Mouse (Mus musculus) CH12.LX (cell line): ENCODE data around the gene Lat. TPM values are rescaled to one million over a fixed set of nuclear protein-coding genes. Genes with fewer than 3 reads are reported as not detected.

ENCODE experiments used
- DNase-seq: peaks from one replicate; pipeline ENCODE4 v3.0.0-alpha.2; 2013; ENCODE audit errors: extremely low read depth
- H3K27ac ChIP-seq: 2 replicates; pipeline ENCODE4 v1.5.1; 2012; ENCODE audit warnings: low read depth, mild to moderate bottlenecking, control low read depth, moderate library complexity; ENCODE audit not compliant: insufficient read depth
- H3K27me3 ChIP-seq: replicated peaks from 2 replicates; pipeline ENCODE3; 2012; ENCODE audit warnings: inconsistent platforms
- H3K36me3 ChIP-seq, 2 experiments: replicated peaks in 1 of 2; 2 replicates each; pipeline versions ENCODE3 to v1.6.1; 2012; ENCODE audit warnings: inconsistent platforms in 1 of 2, low read length in 1 of 2, mild to moderate bottlenecking in 1 of 2, mixed read lengths in 1 of 2, moderate library complexity in 1 of 2; ENCODE audit not compliant: control insufficient read depth in 1 of 2, insufficient read depth in 1 of 2
- H3K4me1 ChIP-seq, 2 experiments: 2 replicates each; pipeline ENCODE4 v1.6.1; 2012; ENCODE audit warnings: inconsistent platforms in 1 of 2, moderate library complexity in 1 of 2; ENCODE audit not compliant: insufficient read depth in 2 of 2, control insufficient read depth in 1 of 2
- H3K4me2 ChIP-seq: 2 replicates; pipeline ENCODE4 v1.6.1; 2012; ENCODE audit warnings: low read depth, mild to moderate bottlenecking, control low read depth; ENCODE audit not compliant: poor library complexity, insufficient read depth, severe bottlenecking
- H3K4me3 ChIP-seq, 3 experiments: fragments of 150-350 bp in 1 of 3; sonication (generic) in 1 of 3; replicated peaks in 1 of 3; 2 replicates each; pipeline versions ENCODE3 to v1.5.1; 2011 to 2012; ENCODE audit warnings: low read depth in 2 of 3, low read length in 2 of 3, mild to moderate bottlenecking in 2 of 3, moderate library complexity in 2 of 3, control low read depth in 1 of 3, improper control_type of control experiment in 1 of 3, inconsistent platforms in 1 of 3, mixed read lengths in 1 of 3; ENCODE audit not compliant: poor library complexity in 1 of 3
- H3K79me2 ChIP-seq: replicated peaks from 2 replicates; pipeline ENCODE4 v1.6.1; 2012; ENCODE audit warnings: mild to moderate bottlenecking, moderate library complexity; ENCODE audit not compliant: control insufficient read depth, poor library complexity, insufficient read depth, severe bottlenecking; ENCODE audit errors: extremely low read depth
- H3K9ac ChIP-seq: 2 replicates; pipeline ENCODE4 v1.6.1; 2012; ENCODE audit warnings: low read depth, mild to moderate bottlenecking, control low read depth, moderate library complexity; ENCODE audit not compliant: insufficient read depth
- H3K9me3 ChIP-seq: replicated peaks from 2 replicates; pipeline ENCODE3; 2012; ENCODE audit warnings: low read length, inconsistent platforms, mixed read lengths
- BHLHE40 ChIP-seq: IDR thresholded peaks from 2 replicates; pipeline ENCODE4 v1.6.1; 2011; ENCODE audit warnings: mild to moderate bottlenecking, low read depth, low read length, improper control_type of control experiment
- CHD1 ChIP-seq: IDR thresholded peaks from 2 replicates; pipeline ENCODE4 v1.6.1; 2012; ENCODE audit warnings: low read depth, low read length, improper control_type of control experiment, inconsistent platforms
- CTCF ChIP-seq, 2 experiments: IDR thresholded peaks in 1 of 2; conservative IDR thresholded peaks in 1 of 2; 2 replicates each; pipeline ENCODE4 v1.5.1; 2011 to 2012; ENCODE audit warnings: low read depth in 2 of 2, low read length in 2 of 2, improper control_type of control experiment in 1 of 2, inconsistent platforms in 1 of 2, mild to moderate bottlenecking in 1 of 2, moderate library complexity in 1 of 2
- ELF1 ChIP-seq: IDR thresholded peaks from 2 replicates; pipeline ENCODE4 v1.6.1; 2014; ENCODE audit warnings: low read depth, mild to moderate bottlenecking, inconsistent platforms, low read length, improper control_type of control experiment
- EP300 ChIP-seq: IDR thresholded peaks from 2 replicates; pipeline ENCODE4 v1.6.1; 2011; ENCODE audit warnings: low read length, improper control_type of control experiment
- HCFC1 ChIP-seq: IDR thresholded peaks from 2 replicates; pipeline ENCODE4 v1.6.1; 2012; ENCODE audit warnings: low read depth, mild to moderate bottlenecking, inconsistent platforms, low read length, improper control_type of control experiment
- IRF4 ChIP-seq: IDR thresholded peaks from 2 replicates; pipeline ENCODE4 v1.6.1; 2014; ENCODE audit warnings: low read depth, mild to moderate bottlenecking, inconsistent platforms, low read length, improper control_type of control experiment
- MXI1 ChIP-seq: IDR thresholded peaks from 2 replicates; pipeline ENCODE4 v1.6.1; 2011; ENCODE audit warnings: mild to moderate bottlenecking, low read depth, low read length, improper control_type of control experiment
- MYC ChIP-seq: IDR thresholded peaks from 2 replicates; pipeline ENCODE4 v1.6.1; 2011; ENCODE audit warnings: low read depth, mild to moderate bottlenecking, improper control_type of control experiment, low read length
- SIN3A ChIP-seq: IDR thresholded peaks from 2 replicates; pipeline ENCODE4 v1.6.1; 2012; ENCODE audit warnings: low read length, improper control_type of control experiment, inconsistent platforms
- TCF12 ChIP-seq: IDR thresholded peaks from 2 replicates; pipeline ENCODE4 v1.6.1; 2014; ENCODE audit warnings: low read depth, mild to moderate bottlenecking, inconsistent platforms, low read length, improper control_type of control experiment
- UBTF ChIP-seq: IDR thresholded peaks from 2 replicates; pipeline ENCODE4 v1.6.1; 2012; ENCODE audit warnings: low read depth, mild to moderate bottlenecking, inconsistent platforms, low read length, improper control_type of control experiment, moderate library complexity
- USF2 ChIP-seq: conservative IDR thresholded peaks from 2 replicates; pipeline ENCODE4 v1.6.1; 2011; ENCODE audit warnings: low read depth, low read length, improper control_type of control experiment
- ZNF384 ChIP-seq: IDR thresholded peaks from 2 replicates; pipeline ENCODE4 v1.6.1; 2012; ENCODE audit warnings: low read depth, low read length, improper control_type of control experiment, inconsistent platforms
- dilution Hi-C: fragments of 300-500 bp; cut with MboI; formaldehyde crosslinking; loops from 2 replicates; pipeline ENCODE4 v1.14.3; 2020; ENCODE audit warnings: low sequenced_read_pairs; ENCODE audit not compliant: extremely low pct_unique_long_range_greater_than_20kb, extremely low pct_ligation_motif_present
- in situ Hi-C: fragments of 300-500 bp; cut with MboI; formaldehyde crosslinking; loops from 3 replicates; pipeline ENCODE4 v1.14.3; 2019; ENCODE audit warnings: low sequenced_read_pairs, low pct_ligation_motif_present, low pct_unique_long_range_greater_than_20kb, mixed read lengths
- polyA plus RNA-seq: library from polyadenylated mRNA; unstranded; fragments of >175 nt; gene quantifications from 2 replicates; pipeline ENCODE4 v1.2.1, GENCODE M21; 2012; ENCODE audit warnings: low read depth; ENCODE audit not compliant: insufficient read length
- total RNA-seq, 2 experiments: library from RNA; depleted of rRNA; stranded (reverse); fragments of 300-350 nt in 1 of 2; fragments of >200 nt in 1 of 2; gene quantifications; 2 replicates each; pipeline ENCODE4 v1.2.3; 2012 to 2014

Gene Lat
- total and polyA plus RNA-seq, 3 experiments, result 0.42 to 1.1 (median 0.55) TPM

DNA sequence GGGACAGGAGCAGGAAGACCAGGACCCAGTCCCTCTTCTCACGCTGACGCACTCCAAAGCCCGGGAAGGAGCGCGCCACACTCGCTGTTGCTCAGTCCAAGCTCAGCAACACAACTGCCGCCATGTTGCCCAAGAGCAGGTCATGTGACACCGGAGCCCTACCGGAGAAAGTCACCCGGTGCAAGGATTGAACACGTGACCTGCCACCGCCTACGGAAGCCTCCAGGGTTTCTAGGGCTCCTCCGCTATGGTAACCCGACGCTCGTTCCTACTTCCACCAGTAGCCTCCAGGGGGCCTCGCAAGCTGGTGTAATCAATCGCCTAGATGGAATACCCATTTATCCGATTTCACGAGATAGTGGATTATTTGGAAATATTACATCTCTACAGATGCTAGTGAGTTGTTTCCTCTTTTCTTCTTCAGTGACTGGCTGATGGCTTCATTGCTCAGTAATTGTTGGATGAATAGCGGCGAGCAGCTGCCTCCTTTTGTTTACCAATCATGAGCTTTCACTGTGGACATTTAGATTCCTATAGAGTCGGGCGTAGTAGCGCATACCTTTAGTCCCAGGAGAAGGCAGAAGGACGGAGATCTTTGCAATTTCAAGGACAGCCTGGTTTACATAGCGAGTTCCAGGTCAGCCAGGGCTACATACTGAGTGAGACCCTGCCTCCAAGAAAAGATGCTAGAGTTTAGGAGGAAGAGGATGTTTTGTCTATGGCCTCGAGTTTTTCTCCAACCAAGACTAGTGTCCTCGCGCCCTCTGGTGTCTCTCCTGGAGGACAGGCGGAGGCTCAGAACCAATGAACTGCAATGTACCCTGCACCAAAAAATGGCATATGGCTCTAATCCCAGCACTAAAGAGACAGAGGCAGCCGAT is 8.1 kb upstream of the Lat start, which contains the start of gene Spns1 (continued):
- peak; percentile 99 for TF ChIP-seq USF2

DNA sequence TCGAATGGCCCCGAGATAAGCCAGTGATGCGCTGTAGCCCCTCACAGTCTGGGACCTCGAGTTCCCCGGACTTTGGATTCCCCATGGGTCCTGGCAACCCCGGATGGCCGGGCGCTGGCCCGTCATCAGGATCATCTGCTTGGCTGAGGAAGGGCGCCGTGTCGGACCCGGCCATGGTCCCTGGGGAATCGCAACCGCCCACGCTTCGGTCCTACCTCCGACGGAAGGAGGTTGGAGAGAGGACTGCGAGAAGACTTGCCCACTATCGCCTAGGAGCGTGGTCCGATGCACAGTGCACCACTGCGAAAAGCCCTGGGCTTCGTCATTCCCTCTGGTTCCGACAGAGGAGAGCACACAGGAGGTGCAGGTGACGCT is 7.5 kb upstream of the Lat start:
- Histone ChIP-seq H3K27me3 (no peaks in the 10 kb centered on the region), H3K4me2 (peak overlapping the region; percentile 94), H3K9me3 (no peaks in the 10 kb centered on the region), H3K9ac (peak overlapping the region; percentile 84), H3K4me3 (peak overlapping the region; percentile 93 to 100 (median 98)), H3K79me2 (peaks cover 8% of the 10 kb centered on the region; the same call in 1 of the 2 replicates), H3K36me3 (peaks cover 31 to 35% of the 10 kb centered on the region in 2 experiments), H3K27ac (peak overlapping the region; percentile 39; the same call in 1 of the 2 replicates), H3K4me1 (peaks cover 14 to 32% of the 10 kb centered on the region in 2 experiments)
- in situ Hi-C loops, result no loop called here
- DNase-seq, result no peak
- TF ChIP-seq CHD1 (0 out of 2 replicates have a peak, but pooled peaks have one; percentile 41), MXI1 (no peak)
- dilution Hi-C loops, result no loop called here

DNA sequence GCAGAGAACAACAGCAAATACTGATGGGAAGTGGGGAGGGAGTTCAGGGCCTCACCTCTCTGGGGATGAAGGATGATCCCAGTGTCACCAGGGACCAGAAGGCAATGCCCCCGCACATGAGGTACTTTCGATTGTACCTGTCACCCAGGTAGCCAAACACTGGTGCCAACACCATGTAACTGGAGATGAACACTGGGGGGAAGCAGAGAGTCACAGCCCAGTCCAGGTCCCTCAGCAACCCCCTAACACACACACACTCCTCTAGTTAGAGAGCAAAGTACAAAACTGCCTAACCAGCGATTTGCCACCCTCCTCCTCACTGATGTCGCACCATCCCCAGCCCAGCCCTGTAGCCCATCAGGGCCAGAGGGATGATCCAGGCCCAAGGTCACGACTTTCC is 5.6 kb upstream of the Lat start:
- H3K27ac ChIP-seq, result no peak overlapping the region
- H3K4me3 ChIP-seq, result no peak overlapping the region
- peaks cover 14 to 35% of the 10 kb centered on the region in 2 experiments for H3K4me1 ChIP-seq
- no peaks in the 10 kb centered on the region for H3K9me3 ChIP-seq
- DNase-seq, result no peak
- dilution Hi-C loops, result no loop called here
- H3K79me2 ChIP-seq, result peaks cover 8% of the 10 kb centered on the region; the same call in 1 of the 2 replicates
- TF ChIP-seq CTCF (conservative IDR thresholded peaks at IDR 0.05 in 1 of 2, IDR thresholded peaks at IDR 0.05 in 1 of 2; ENCODE audit: low read depth in 2 of 2, low read length in 2 of 2) (peak in 1 of 2 experiments; percentile 31; a peak in 2 of 4 replicates), ZNF384 (no peak)
- peaks cover 49 to 54% of the 10 kb centered on the region in 2 experiments for H3K36me3 ChIP-seq
- no peak overlapping the region for H3K4me2 ChIP-seq
- in situ Hi-C loops, result no loop called here
- no peaks in the 10 kb centered on the region for H3K27me3 ChIP-seq
- no peak overlapping the region for H3K9ac ChIP-seq

DNA sequence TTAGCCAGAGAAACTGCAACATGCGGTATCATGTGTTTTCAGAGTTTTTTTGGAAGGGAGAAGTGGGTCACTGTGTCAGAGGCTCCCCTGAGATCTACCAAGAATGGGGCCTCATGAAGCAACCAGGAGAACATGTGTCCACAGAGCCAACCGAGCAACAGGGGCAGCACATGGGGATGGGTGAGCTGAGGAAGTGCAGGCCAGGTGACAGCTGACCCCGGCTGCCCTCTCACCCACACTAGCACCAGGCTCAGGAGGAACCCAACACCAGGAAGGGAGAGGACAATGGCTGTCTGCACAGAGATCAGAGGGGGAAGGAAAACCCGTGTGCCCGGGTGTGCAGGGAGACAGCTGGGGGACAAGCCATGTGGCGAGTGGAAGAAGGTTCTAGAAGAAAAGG is 5.2 kb upstream of the Lat start:
- no peak overlapping the region for H3K4me3 ChIP-seq
- H3K27me3 ChIP-seq, result no peaks in the 10 kb centered on the region
- peaks cover 15 to 40% of the 10 kb centered on the region in 2 experiments for H3K4me1 ChIP-seq
- no peak for TF ChIP-seq EP300
- no peak for TF ChIP-seq TCF12
- no peak for TF ChIP-seq ELF1
- no peak for TF ChIP-seq CHD1
- TF ChIP-seq UBTF, result no peak
- TF ChIP-seq BHLHE40, result no peak
- TF ChIP-seq SIN3A, result no peak
- TF ChIP-seq MYC, result no peak
- no peak for TF ChIP-seq IRF4
- no peak for TF ChIP-seq HCFC1
- H3K79me2 ChIP-seq, result peaks cover 8% of the 10 kb centered on the region; the same call in 1 of the 2 replicates
- peaks cover 53 to 59% of the 10 kb centered on the region in 2 experiments for H3K36me3 ChIP-seq
- dilution Hi-C loops (no loop called here), in situ Hi-C loops (loop anchor here (5.0 to 25.0 kb wide), 2 partner anchors 37 to 112 kb away; partner anchors contain the start of gene Sbk1)
- no peak overlapping the region for H3K4me2 ChIP-seq
- H3K9me3 ChIP-seq, result no peaks in the 10 kb centered on the region
- H3K27ac ChIP-seq, result no peak overlapping the region
- no peak overlapping the region for H3K9ac ChIP-seq
- no peak for DNase-seq
